Mouse (Mus musculus): ENCODE measurements at regions not wholly inside any gene's neighbourhood (a gene's known extent, or its start where the extent isn't known, plus 50 kb on each side); places are given as distances from the start of the nearest gene placed in this dataset.

- H3K4me3 ChIP-seq (ENCODE audit: insufficient read depth in 1 of 2, low read depth in 1 of 2, low read length in 2 of 2, poor library complexity in 1 of 2, severe bottlenecking in 1 of 2) = no peak overlapping the region
- no peak for TF ChIP-seq CHD2 (IDR thresholded peaks at IDR 0.05; ENCODE audit: low read depth, low read length)
- no peak for TF ChIP-seq HCFC1 (IDR thresholded peaks at IDR 0.05; ENCODE audit: borderline replicate concordance, insufficient read depth, low read length)
- TF ChIP-seq ZC3H11A (IDR thresholded peaks at IDR 0.05; ENCODE audit: borderline replicate concordance, low read depth, low read length) = no peak
- no peak for TF ChIP-seq MAFK (IDR thresholded peaks at IDR 0.05; ENCODE audit: insufficient read depth, low read depth, low read length)
- no peak for TF ChIP-seq ZNF384 (IDR thresholded peaks at IDR 0.05; ENCODE audit: low read depth, low read length)
- H3K36me3 ChIP-seq (ENCODE audit: control insufficient read depth, insufficient read depth, low read length, poor library complexity, severe bottlenecking) = no peaks in the 10 kb centered on the region
- H3K27ac ChIP-seq (ENCODE audit: insufficient read depth, low read depth, low read length, poor library complexity, severe bottlenecking) = no peak overlapping the region
- no peak for DNase-seq (ENCODE audit: low read depth, low spot score)
- no peaks in the 10 kb centered on the region for H3K9me3 ChIP-seq (ENCODE audit: control insufficient read depth, insufficient read depth, low read depth, low read length)
- in situ Hi-C loops (cut with MboI; ENCODE audit: low sequenced_read_pairs in 2 of 2, unreplicated experiment in 2 of 2) = no loop called here
- H3K9ac ChIP-seq (ENCODE audit: insufficient read depth, low read depth, low read length, poor library complexity, severe bottlenecking) = no peak overlapping the region
- no peaks in the 10 kb centered on the region for H3K4me1 ChIP-seq (ENCODE audit: control insufficient read depth in 2 of 2, insufficient read depth in 2 of 2, low read length in 2 of 2, poor library complexity in 1 of 2)
Observed at GRCm38 (mm10) chr13:60054531-60054930, 122.6 kb downstream of the Gas1 start.

GRCm38 (mm10) chr13:60054081-60054480, 123.1 kb downstream of the Gas1 start:
- Histone ChIP-seq H3K36me3 (ENCODE audit: control insufficient read depth, insufficient read depth, low read length, poor library complexity, severe bottlenecking) (no peaks in the 10 kb centered on the region), H3K9ac (ENCODE audit: insufficient read depth, low read depth, low read length, poor library complexity, severe bottlenecking) (no peak overlapping the region), H3K9me3 (ENCODE audit: control insufficient read depth, insufficient read depth, low read depth, low read length) (no peaks in the 10 kb centered on the region), H3K4me3 (ENCODE audit: insufficient read depth in 1 of 2, low read depth in 1 of 2, low read length in 2 of 2, poor library complexity in 1 of 2, severe bottlenecking in 1 of 2) (no peak overlapping the region), H3K27ac (ENCODE audit: insufficient read depth, low read depth, low read length, poor library complexity, severe bottlenecking) (no peak overlapping the region), H3K4me1 (ENCODE audit: control insufficient read depth in 2 of 2, insufficient read depth in 2 of 2, low read length in 2 of 2, poor library complexity in 1 of 2) (no peaks in the 10 kb centered on the region)
- in situ Hi-C loops (cut with MboI; ENCODE audit: low sequenced_read_pairs in 2 of 2, unreplicated experiment in 2 of 2) = no loop called here
- TF ChIP-seq HCFC1 (IDR thresholded peaks at IDR 0.05; ENCODE audit: borderline replicate concordance, insufficient read depth, low read length) = no peak
- TF ChIP-seq MAFK (IDR thresholded peaks at IDR 0.05; ENCODE audit: insufficient read depth, low read depth, low read length) = no peak
- TF ChIP-seq ZNF384 (IDR thresholded peaks at IDR 0.05; ENCODE audit: low read depth, low read length) = no peak
- no peak for TF ChIP-seq ZC3H11A (IDR thresholded peaks at IDR 0.05; ENCODE audit: borderline replicate concordance, low read depth, low read length)
- no peak for TF ChIP-seq CHD2 (IDR thresholded peaks at IDR 0.05; ENCODE audit: low read depth, low read length)
- no peak for DNase-seq (ENCODE audit: low read depth, low spot score)

DNA sequence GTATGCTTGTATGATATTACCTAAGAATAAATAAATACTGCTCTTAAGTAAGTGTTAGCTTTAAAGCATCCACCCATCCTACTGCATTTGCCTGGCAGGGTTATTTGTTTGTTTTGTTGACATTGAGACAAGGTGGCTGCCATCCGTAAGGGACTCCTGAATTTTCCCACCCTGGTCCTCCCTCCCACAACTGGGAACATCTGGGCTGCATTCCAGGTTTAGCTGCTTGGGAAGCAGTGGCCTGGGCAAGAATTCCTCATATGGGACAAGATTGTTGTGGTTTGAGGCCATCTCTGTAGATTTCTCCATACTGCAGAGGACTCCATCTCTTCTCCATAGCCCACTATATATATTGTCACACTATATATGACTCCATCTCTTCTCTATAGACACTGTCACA, 125.3 kb downstream of the Gas1 start:
- H3K27ac ChIP-seq (ENCODE audit: insufficient read depth, low read depth, low read length, poor library complexity, severe bottlenecking) = no peak overlapping the region
- no peak overlapping the region for H3K4me3 ChIP-seq (ENCODE audit: insufficient read depth in 1 of 2, low read depth in 1 of 2, low read length in 2 of 2, poor library complexity in 1 of 2, severe bottlenecking in 1 of 2)
- no peak for DNase-seq (ENCODE audit: low read depth, low spot score)
- TF ChIP-seq HCFC1 (IDR thresholded peaks at IDR 0.05; ENCODE audit: borderline replicate concordance, insufficient read depth, low read length) (no peak), ZC3H11A (IDR thresholded peaks at IDR 0.05; ENCODE audit: borderline replicate concordance, low read depth, low read length) (no peak), MAFK (IDR thresholded peaks at IDR 0.05; ENCODE audit: insufficient read depth, low read depth, low read length) (no peak), ZNF384 (IDR thresholded peaks at IDR 0.05; ENCODE audit: low read depth, low read length) (no peak)
- H3K4me1 ChIP-seq (ENCODE audit: control insufficient read depth in 2 of 2, insufficient read depth in 2 of 2, low read length in 2 of 2, poor library complexity in 1 of 2) = no peaks in the 10 kb centered on the region
- no peaks in the 10 kb centered on the region for H3K9me3 ChIP-seq (ENCODE audit: control insufficient read depth, insufficient read depth, low read depth, low read length)
- no peaks in the 10 kb centered on the region for H3K36me3 ChIP-seq (ENCODE audit: control insufficient read depth, insufficient read depth, low read length, poor library complexity, severe bottlenecking)
- in situ Hi-C loops (cut with MboI; ENCODE audit: low sequenced_read_pairs in 2 of 2, unreplicated experiment in 2 of 2) = no loop called here
- H3K9ac ChIP-seq (ENCODE audit: insufficient read depth, low read depth, low read length, poor library complexity, severe bottlenecking) = no peak overlapping the region

GRCm38 (mm10) chr13:60050799-60051580, 126.2 kb downstream of the Gas1 start:
- Histone ChIP-seq H3K27ac (ENCODE audit: insufficient read depth, low read depth, low read length, poor library complexity, severe bottlenecking) (no peak overlapping the region), H3K4me1 (ENCODE audit: control insufficient read depth in 2 of 2, insufficient read depth in 2 of 2, low read length in 2 of 2, poor library complexity in 1 of 2) (no peaks in the 10 kb centered on the region), H3K9me3 (ENCODE audit: control insufficient read depth, insufficient read depth, low read depth, low read length) (no peaks in the 10 kb centered on the region), H3K9ac (ENCODE audit: insufficient read depth, low read depth, low read length, poor library complexity, severe bottlenecking) (no peak overlapping the region), H3K4me3 (ENCODE audit: insufficient read depth in 1 of 2, low read depth in 1 of 2, low read length in 2 of 2, poor library complexity in 1 of 2, severe bottlenecking in 1 of 2) (no peak overlapping the region), H3K36me3 (ENCODE audit: control insufficient read depth, insufficient read depth, low read length, poor library complexity, severe bottlenecking) (no peaks in the 10 kb centered on the region)
- no peak for TF ChIP-seq ZNF384 (IDR thresholded peaks at IDR 0.05; ENCODE audit: low read depth, low read length)
- no peak for DNase-seq (ENCODE audit: low read depth, low spot score)
- in situ Hi-C loops (cut with MboI; ENCODE audit: low sequenced_read_pairs in 2 of 2, unreplicated experiment in 2 of 2) = no loop called here

GRCm38 (mm10) chr13:60049703-60050102, 127.5 kb downstream of the Gas1 start:
- Histone ChIP-seq H3K9ac (ENCODE audit: insufficient read depth, low read depth, low read length, poor library complexity, severe bottlenecking) (no peak overlapping the region), H3K9me3 (ENCODE audit: control insufficient read depth, insufficient read depth, low read depth, low read length) (no peaks in the 10 kb centered on the region), H3K27ac (ENCODE audit: insufficient read depth, low read depth, low read length, poor library complexity, severe bottlenecking) (no peak overlapping the region), H3K36me3 (ENCODE audit: control insufficient read depth, insufficient read depth, low read length, poor library complexity, severe bottlenecking) (no peaks in the 10 kb centered on the region), H3K4me1 (ENCODE audit: control insufficient read depth in 2 of 2, insufficient read depth in 2 of 2, low read length in 2 of 2, poor library complexity in 1 of 2) (no peaks in the 10 kb centered on the region), H3K4me3 (ENCODE audit: insufficient read depth in 1 of 2, low read depth in 1 of 2, low read length in 2 of 2, poor library complexity in 1 of 2, severe bottlenecking in 1 of 2) (no peak overlapping the region)
- no peak for DNase-seq (ENCODE audit: low read depth, low spot score)
- TF ChIP-seq HCFC1 (IDR thresholded peaks at IDR 0.05; ENCODE audit: borderline replicate concordance, insufficient read depth, low read length) (no peak), ZC3H11A (IDR thresholded peaks at IDR 0.05; ENCODE audit: borderline replicate concordance, low read depth, low read length) (no peak), CHD2 (IDR thresholded peaks at IDR 0.05; ENCODE audit: low read depth, low read length) (no peak), MAFK (IDR thresholded peaks at IDR 0.05; ENCODE audit: insufficient read depth, low read depth, low read length) (no peak)
- in situ Hi-C loops (cut with MboI; ENCODE audit: low sequenced_read_pairs in 2 of 2, unreplicated experiment in 2 of 2) = no loop called here
